In the genomic region with DNA sequence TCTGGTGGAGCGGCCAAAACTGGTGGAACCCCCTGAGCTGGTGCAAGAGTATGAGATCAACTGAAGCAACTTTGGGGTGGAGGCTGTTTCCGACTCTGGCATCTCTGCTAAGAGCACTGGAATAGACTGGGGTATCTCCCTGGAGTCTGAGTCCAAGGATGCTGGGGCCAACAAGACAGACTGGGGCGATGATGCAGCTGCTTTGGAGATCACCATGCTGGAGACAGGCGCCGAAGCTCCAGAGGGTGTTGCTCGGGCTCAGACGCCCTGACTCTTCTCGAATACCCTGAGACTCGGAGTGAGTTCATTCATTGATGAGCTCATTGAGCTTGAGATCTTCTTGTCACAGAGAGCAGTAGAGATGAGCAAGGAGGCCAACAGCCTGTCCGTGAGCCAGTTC, we compare ENCODE assay signal across 25 mouse cellular contexts.
"Had no signal": no experiment of that assay in that cellular context is flagged by ENCODE, and none has a peak within 500 bp of the region (broad histone marks: within the 10 kb centered on the region; RNA-seq: fewer than 3 reads in every experiment).

No protein-coding gene starts in this region.

- H3K9ac ChIP-seq: forebrain, postnatal 0 days; heart, embryonic 13.5 days; heart, embryonic 15.5 days; hindbrain, embryonic 13.5 days; hindbrain, embryonic 15.5 days; kidney, embryonic 15.5 days; limb, embryonic 13.5 days; limb, embryonic 15.5 days; liver, embryonic 12.5 days; liver, embryonic 14.5 days had no signal

- H3K27ac ChIP-seq: heart, embryonic 10.5 days; heart, embryonic 13.5 days; heart, embryonic 15.5 days; hindbrain, embryonic 13.5 days; hindbrain, embryonic 15.5 days; hindbrain, postnatal 0 days; kidney, embryonic 15.5 days; kidney, postnatal 0 days; limb, embryonic 13.5 days; limb, embryonic 15.5 days; liver, embryonic 12.5 days; liver, embryonic 14.5 days had no signal

- H3K36me3 ChIP-seq: heart, embryonic 10.5 days; heart, embryonic 13.5 days; heart, embryonic 15.5 days; hindbrain, embryonic 13.5 days; hindbrain, embryonic 15.5 days; kidney, embryonic 15.5 days; limb, embryonic 13.5 days; limb, embryonic 15.5 days; liver, embryonic 12.5 days had no signal

- H3K4me3 ChIP-seq: heart, embryonic 10.5 days; heart, embryonic 13.5 days; heart, embryonic 15.5 days; hindbrain, embryonic 13.5 days; hindbrain, embryonic 15.5 days; kidney, embryonic 15.5 days; limb, embryonic 13.5 days; limb, embryonic 15.5 days; liver, embryonic 12.5 days had no signal

- H3K27me3 ChIP-seq: heart, embryonic 13.5 days; heart, embryonic 15.5 days; hindbrain, embryonic 13.5 days; hindbrain, embryonic 15.5 days; kidney, embryonic 15.5 days; limb, embryonic 13.5 days; limb, embryonic 15.5 days; liver, embryonic 12.5 days had no signal

- H3K4me1 ChIP-seq: heart, embryonic 10.5 days; heart, embryonic 13.5 days; heart, embryonic 15.5 days; hindbrain, embryonic 13.5 days; hindbrain, embryonic 15.5 days; kidney, embryonic 15.5 days; limb, embryonic 13.5 days; limb, embryonic 15.5 days; liver, embryonic 12.5 days had no signal

- H3K4me2 ChIP-seq: heart, embryonic 13.5 days; heart, embryonic 15.5 days; hindbrain, embryonic 13.5 days; hindbrain, embryonic 15.5 days; kidney, embryonic 15.5 days; limb, embryonic 13.5 days; limb, embryonic 15.5 days; liver, embryonic 12.5 days had no signal

- DNase-seq: forebrain, postnatal 0 days; gastrocnemius, postnatal 36 days; heart, postnatal 14 days; heart, postnatal 36 days; kidney, adult 11 months; kidney, adult 2 months; kidney, adult 9 months; kidney, postnatal 14 days; kidney, postnatal 36 days; layer of hippocampus, adult 9-11 months; layer of hippocampus, postnatal 36 days; left cerebral cortex, postnatal 4 days had no signal

- ATAC-seq: forebrain, postnatal 0 days; hindbrain, postnatal 0 days; intestine, embryonic 16.5 days; liver, embryonic 12.5 days had no signal

- H3K9me3 ChIP-seq: heart, embryonic 10.5 days; heart, embryonic 13.5 days; heart, embryonic 15.5 days; hindbrain, embryonic 13.5 days; hindbrain, embryonic 15.5 days; kidney, embryonic 15.5 days; limb, embryonic 13.5 days; limb, embryonic 15.5 days; liver, embryonic 12.5 days had no signal
